Mouse (Mus musculus) embryo, embryonic 10 days (tissue): ENCODE measurements around the gene Evi5.
A peak's percentile ranks its signal among the peaks of the same experiment; 100 is the strongest.

Experiments used
- DNase-seq: peaks from one replicate; pipeline ENCODE4 v3.0.0-alpha.2; 2015; ENCODE audit warnings: low spot score

Evi5 gene

DNA sequence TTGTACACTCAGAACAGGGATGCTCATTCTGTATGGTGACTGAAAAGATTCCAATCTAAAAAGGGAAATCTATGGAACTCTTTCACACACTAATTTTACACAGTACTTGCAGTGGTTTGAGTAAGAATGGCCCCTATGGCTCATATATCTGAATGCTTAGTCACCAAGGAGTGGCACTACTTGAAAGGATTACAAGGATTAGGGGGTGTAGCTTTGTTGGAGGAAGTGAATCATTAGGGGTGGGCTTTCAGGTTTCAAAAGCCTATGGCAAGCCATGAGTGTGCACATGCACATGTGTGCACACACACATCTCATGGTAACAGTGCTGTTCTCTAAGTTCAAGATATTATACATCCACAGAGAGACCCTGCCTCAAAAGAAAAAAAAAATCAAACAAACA is 72.3 kb downstream of the Evi5 start:
- DNase-seq, result no peak

DNA sequence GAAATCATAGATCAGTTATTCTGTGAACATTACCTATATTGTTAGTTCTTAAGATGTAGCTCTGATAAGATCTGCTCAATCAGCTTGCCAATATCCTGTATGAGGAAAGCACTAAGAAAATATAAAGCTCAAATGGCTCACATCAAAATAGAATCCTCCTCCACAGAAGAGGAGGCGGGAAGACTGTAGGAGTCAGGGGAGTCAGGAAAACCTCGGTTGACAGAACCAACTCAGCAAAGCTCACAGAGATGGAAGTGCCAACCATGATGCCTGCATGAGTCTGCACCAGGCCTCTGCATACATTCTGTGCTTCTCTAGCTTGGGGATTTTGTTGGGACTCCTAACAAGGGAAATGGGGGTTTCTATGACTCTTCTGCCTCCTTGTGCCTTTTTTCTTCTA is 73.7 kb downstream of the Evi5 start:
- no peak for DNase-seq

DNA sequence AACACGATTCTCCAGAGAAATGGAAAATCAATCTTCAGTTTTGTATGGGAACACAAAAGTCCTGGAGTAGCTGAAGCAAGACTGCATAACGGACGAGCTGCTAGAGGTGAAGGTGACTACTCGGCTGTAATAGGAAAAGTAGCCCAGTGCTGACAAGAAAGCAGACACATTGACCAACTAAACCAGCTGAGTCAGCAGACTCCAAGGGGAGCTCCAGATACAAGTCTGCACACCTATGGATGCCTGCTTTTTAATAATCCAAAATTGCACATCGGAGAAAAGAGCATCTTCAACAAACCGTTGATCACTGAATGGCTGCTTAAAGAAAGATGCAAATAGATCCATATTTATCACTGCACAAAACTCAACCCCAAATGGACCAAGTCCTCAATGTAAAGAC is 76.6 kb downstream of the Evi5 start:
- DNase-seq, result no peak

DNA sequence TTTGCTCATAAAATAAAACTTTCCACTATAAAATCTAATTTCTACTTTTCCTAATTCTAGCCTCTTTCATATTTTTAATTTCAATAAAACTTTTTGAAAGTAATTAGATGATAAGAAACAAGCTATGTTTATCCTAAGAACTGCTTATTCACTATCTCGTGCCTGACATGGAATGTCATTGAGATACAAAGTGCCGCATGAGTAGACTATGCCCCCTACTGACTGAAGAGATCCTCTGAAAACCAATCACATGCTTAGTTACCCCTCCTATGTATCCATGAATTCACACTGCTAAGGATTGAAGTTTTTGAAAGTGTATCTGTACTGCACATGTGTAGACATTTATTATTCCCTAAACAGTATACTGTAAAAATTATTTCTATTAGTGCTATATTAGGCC is 81.0 kb downstream of the Evi5 start:
- DNase-seq, result peak; percentile 49

DNA sequence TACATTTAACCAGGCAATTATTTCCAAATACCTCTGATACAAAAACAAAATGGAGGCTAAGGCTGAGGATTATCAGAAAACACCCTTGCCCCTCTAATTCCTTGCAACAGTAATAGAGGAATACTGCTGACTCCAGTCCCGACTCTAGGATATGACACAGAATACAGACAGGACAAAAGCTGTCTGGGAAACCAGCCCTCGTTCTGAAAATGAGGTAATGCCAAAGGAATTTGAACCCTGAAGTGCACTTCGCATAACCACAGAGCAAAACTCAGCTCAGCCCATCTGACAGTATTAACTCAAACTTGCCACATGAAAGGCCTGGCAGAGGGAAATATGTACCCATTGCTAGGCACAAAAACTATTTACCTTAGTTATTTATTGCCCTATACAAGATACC is 81.6 kb downstream of the Evi5 start:
- DNase-seq, result no peak

DNA sequence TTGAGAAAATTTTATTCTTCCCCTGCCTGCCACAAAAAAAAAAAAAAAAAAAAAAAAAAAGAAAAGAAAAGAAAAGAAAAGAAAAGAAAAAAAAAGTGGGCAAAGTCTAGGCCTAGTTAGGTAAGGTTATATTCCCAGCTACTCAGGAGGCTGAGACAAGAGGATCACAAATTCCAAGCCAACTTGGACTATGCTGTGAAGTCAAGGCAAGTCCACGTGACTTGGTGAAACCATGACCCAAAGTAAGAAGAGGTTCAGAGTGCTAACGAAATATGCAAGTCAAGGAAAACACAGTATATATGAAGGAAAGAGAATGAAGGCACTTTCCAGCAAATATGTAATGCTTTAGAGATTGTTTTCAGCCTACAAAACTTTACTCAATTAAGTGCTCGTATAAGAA is 82.4 kb downstream of the Evi5 start:
- DNase-seq, result no peak

DNA sequence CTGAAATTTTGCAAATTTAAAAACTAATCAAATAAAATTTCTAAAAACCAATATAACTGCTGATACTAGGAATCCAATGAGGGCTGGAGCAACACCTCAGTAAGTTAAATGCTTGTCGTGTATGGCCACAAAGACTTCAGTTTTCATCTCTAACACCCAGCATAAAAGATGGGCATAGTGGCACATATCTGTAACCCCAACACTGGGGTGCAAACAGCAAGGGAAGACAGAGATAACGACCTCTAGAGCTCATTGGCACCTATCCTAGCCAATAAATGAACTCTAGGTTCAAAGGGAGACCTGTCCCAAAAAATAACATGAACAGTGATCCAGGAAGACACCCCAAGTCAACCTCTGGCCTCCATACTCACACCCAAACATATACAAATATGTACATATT is 82.9 kb downstream of the Evi5 start:
- DNase-seq, result no peak

DNA sequence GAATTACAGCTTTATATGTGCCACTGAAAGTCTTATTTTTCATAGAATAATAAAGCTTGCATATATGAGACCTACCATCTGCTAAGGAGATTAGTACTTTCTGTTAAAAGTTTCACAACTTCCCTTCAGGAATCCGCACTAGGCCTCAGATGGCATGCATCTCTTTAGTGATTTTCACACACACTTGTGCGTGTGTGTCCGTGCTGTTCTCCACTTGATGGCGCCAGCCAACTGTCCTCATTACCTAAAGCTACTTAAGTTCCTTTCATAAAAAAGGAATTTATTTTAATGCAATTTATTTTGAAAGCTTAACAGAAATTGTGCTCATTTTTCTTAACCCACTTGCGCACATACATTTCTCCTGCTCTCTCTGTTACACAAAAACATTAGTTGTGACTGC is 85.4 kb downstream of the Evi5 start:
- peak; percentile 34 for DNase-seq

DNA sequence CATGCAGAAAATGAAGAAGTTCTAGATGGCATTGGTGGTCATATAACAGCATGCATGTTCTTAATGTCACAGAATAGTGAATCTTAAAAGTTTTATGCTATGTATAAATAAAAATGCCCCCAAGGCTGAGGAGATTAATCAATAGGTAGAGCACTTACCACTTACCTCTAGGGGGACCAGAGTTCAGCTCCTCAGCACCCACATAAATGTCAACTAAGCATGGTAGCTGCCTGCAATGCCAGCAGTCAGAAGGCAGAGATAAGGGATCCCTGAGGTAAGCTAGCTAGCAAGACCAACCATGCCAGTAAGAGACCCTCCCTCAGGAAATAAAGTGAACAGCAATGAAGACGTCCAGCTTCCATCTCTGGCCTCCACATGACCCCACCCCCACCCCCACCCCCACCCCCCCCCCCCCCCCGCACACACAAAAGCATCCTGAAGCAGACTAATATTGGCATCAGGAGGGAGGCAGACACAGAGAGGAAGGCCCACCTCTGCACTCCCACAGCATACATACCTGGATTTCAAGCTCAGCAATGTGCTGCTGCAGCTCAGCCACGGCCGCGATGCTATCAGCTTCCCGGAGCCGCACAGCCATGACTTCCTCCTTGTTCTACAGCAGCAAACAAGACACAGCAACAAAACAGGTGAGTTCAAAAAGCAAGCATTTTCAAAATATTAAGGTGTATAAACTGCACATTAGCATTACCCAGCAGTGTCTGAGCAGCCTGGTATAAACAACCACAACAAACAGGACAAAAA is 87.0 kb downstream of the Evi5 start:
- no peak for DNase-seq

DNA sequence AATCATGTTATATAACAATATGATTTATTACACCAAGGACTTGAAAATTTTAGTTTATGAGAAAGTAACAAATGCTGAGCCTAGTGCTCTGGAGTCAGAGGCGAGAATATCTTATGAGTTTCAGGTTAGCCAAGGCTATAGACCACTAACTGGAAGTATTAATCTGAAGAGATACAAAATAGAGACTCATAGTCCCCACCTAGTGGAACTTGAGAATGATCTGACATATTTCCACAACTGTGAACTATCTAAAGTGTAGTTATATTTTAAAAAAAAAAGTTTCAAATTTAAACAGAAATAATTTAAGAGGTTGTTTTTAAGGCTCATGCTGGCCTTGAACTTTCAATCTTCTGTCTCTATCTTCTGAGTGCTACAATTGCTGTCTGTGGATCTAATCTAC is 92.5 kb downstream of the Evi5 start:
- no peak for DNase-seq

DNA sequence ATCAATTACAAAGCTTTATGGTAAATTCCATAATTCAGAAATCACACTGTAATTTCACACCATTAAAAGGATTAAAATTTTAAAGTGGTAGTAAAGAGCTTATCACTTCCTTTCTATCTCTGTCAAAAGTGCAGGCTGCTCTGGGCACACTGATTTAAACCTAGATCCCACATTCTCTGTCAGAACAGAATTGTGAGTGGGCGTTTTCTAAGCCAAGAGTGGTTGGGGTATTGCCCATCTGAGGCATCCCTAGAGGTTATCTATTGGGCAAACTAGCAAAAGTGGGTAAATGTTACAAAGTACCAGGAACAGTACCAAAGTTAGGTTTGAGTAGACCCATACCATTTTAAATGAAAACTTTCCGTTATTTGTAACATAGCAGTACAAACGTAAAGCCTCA is 96.1 kb downstream of the Evi5 start:
- no peak for DNase-seq

DNA sequence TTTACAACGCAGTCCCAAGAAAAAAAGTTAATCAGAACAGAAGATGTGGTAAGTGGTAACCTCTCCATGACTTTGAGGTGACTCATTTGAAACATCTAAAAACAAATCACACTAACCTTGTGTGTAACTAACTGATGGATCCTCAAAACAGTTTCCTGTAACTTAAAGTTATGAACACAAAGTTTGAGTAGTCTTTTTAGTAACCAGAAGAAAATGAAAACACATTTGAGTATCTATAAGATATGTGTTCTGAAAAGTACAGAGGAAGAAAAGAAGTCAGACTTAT is 97.4 kb downstream of the Evi5 start:
- DNase-seq, result no peak

DNA sequence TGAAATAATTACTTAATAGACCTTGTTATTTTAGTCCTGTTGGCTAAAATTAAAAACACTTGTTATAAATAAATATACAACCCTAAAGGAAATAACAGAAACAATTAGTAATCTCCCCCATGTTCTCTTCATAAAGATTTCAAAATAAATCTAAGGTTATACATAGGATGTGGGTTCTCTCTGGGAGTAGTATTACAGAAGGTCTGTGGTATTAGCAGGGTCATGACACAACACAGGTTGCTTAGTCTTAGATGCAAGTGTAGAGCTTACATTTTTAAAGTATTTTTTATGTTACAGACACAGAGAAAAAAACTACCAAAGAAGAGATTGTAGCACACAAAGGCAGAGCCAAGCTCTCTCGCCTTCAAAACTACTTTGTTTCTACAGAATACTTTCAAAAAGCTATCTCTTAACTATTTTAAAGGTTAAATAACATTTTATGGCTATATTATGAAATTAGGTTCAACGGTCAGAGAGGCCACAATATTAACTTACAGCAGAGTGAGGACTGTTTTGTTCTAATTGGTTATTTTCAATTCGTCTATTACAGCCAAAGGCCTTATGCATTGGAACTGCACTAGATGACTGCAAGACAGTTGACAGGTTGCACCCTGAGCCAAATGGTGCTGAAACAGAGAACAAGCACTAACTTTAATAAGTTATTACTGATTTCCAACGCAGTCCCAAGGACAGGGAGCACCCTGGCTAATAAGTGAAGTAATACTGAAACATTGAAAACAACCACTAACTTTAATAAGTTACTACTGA is 97.9 kb downstream of the Evi5 start:
- DNase-seq, result no peak

DNA sequence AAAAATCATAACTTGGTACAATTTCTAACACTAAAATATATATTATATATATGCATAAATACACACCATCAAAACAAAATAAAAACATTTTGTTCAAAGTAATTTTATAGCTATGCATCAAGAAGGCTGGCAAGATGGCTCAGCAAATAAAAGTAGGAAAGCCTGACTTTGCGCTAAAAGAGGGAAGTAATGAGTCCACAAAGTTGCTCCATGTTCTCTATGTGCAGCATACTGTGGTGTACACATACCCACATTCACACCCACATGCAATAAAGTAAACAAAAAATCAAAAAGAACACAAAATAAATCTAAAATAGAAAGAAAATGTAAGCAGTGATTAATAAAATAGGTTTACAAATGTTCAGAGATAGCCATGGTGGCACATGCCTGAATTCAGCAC is 99.0 kb downstream of the Evi5 start:
- DNase-seq, result no peak

DNA sequence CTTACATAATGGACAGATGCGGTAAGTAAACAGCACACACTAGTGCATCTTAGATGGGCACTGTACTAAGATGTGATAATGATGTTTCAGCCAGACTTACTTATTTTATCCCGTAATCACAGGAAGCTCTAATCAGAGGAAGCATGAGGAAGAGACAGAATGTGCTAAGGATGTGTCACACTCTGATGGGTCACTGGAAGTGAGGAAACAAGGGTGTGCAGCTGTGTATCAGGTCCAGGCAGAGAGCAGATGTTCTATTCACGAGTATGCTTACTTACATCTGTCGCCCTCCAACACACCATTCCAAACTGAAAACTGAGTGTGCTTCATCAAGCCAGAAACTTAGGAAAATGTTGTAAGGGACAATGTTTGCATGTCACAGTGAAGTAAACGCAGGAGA is 102.9 kb downstream of the Evi5 start:
- no peak for DNase-seq

DNA sequence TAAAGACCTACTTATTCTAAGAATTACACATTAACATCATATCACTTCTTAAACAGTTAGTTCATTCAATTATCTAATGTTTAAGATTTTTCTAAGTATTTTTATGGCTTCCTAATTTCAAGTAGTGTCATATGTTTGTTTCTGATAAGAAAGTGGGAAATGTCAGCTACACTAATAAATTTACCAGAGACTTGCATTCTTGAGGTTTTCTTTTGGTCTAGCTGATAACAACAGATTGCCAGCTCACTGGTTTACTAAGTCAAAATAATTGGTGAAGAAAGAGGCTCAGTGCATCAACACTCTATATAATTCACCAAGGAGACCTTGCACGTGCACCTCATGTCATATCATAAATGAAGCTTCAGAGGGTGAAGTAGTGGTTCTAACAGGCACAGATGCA is 106.7 kb downstream of the Evi5 start:
- DNase-seq, result no peak

DNA sequence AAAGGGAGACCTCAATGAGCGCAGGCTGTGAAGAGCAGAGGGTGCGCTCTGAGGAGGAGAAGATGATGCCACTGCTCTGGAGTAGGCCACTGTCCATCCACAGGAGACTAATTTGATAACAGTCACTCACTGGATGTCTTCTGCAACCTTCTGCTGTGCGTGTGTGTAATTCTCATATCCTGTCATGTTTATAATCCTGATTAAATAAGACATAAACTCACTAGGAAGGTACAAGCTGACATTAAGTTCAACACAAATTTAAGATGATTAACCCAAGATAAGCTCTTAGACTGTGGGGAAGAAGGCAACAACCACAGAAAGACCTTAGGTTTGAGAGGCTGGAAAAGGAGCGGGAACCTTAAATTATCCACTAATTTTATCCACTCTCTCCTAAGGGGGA is 109.0 kb downstream of the Evi5 start:
- no peak for DNase-seq

DNA sequence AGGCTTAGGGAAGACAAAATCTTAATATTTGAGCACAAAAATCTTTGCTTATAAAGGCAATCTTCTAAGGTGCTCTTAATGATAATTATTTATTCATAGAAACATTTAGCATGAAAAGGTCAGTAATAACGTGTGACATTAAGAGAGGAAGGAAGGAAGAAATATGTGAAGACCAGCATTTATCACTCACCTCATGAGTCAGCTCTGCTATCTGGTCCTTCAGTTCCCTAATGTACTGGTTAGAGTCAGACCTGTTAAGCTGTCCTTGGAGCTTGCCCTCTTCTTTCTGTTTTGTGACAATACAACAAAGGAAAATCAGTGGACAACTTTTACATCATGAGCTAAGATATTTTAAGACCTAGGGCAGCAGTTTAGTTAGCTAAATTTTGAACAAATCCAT is 110.4 kb downstream of the Evi5 start:
- DNase-seq, result no peak

DNA sequence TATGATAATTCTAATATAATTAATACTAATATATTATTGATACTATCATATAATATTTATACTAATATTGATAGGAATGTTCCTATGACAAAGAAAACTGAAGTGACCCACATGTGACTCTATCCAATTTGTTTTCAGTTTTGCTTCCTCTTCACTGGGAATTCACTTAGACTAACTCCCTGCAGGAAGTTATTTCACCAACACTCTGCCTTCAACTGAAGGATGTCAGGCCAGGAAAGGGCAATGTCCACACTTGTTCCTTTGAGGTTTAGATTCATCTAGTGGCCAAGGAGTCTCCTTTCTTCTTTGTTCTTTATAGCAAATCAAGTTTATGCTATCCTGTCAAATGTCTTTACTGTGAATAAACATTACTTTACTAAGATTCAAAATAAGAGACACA is 111.2 kb downstream of the Evi5 start:
- no peak for DNase-seq

DNA sequence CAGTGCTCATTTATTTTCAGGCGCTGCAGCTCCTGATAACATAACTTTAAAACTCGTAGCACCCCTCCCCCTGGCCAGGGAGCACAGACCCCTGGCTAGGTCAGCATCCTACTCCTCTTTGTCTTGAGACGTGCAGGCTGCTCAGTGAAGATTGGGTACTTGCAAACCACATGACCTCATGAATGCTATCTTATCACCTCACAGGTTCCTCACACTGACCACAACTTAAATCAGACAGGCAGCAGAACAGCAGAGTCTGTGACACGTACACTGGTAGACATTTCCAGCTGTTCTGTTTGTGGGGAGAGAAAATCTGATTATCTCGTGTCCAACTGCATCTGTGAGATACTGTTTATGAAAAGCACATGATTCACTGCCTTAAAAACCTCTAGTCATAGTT is 115.8 kb downstream of the Evi5 start:
- DNase-seq, result peak; percentile 48

DNA sequence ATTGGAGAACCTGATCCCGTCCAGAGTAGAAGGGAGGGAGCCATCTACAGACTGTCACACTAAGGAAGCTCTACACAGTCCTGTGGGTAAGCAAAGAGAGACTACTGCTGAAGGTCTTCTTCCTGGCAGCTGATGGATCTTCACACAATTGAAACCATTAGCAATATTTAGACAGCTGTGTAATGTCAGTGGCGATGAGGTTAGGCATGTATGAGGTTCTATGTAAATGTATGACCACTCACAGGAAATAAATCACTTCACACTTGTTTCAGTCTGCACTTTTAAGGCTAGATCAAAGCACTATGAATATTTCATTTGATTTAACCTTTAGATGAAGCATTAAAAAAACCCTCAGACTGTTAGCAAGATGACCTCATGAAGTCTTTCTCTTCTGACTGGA is 118.8 kb downstream of the Evi5 start:
- DNase-seq, result no peak

DNA sequence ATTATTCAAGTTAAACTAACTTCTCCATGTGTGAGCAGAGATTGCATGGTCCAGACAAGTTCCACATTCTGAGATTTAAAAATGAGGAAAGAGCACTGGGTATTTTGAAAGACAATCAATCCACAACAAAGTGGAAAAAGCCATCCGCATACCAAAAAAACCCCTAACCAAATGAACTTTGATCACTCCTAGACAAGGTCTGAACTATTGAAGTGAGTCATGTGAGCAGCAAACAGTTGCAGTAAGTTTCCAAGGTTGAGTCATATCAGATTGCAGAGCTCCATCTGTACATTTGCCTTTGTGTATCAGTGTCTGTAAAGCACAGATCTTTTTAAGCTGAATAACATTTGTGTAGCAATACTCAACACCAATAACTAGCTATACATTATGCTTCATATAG is 120.2 kb downstream of the Evi5 start:
- no peak for DNase-seq

DNA sequence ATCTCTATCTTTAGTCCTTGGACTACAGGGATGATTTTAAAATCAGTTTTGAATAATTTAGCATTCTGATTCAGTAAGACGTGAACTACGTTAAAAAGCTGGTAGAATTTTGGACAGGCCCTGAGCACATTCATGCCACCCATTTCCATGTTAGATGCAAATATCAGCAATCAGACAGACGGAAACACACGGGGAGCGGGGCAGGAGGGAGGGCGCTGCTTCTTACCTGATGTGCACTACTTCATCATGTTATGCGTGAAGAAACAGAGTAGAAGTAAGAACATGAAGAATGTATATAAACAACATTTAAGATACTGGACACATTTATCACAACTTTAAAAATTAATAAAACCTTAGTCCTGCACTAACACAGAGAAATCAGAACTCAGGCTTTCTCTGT is 121.3 kb downstream of the Evi5 start:
- no peak for DNase-seq

DNA sequence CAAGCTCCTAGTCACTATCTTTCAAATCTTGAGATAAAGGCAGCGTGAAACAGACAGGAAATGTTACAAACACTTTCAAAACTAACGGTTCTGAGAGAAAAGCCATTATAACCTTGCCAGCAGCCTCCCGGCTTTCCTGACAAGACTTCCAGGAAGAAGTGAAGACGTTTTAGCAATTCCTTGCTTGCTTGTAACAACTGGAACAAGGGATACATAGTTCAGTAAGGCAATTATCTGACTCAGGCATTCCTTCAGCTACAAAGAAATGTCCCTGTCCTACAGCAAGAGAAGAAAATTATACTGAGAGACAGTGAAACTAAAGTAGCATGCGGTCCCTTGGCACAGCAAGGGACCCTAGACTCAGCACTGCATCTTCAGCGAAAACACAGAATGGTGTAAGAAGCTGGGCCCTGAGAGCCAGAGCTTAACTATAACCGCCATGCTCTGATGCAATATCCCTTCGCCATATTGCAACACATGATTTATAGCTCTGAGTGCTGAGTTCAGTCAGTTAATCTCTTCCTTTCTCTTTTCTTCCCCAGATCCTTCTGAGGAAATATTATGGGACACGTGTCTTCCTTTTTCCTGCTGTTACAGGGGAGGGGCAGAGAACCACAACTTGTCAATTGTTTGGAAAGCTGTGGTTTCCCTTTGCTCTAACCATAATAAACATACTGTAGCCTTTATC is 125.5 kb downstream of the Evi5 start:
- DNase-seq, result no peak
